ENCODE assay signal across 14 mouse cellular contexts in genomic region chr13:12293810-12294209, GRCm38 (mm10). TPM values are rescaled to one million over a fixed set of nuclear protein-coding genes. Genes with fewer than 3 reads are reported as not detected.
DNase-seq lines count a peak whose midpoint lies in the region; TF ChIP-seq lines count a peak whose summit lies in the region.
"Had no signal": no experiment of that assay in that cellular context is flagged by ENCODE, and none has a peak within 500 bp of the region (broad histone marks: within the 10 kb centered on the region; RNA-seq: fewer than 3 reads in every experiment).

No protein-coding gene starts in this region.

- no peak for TF ChIP-seq POLR2A in heart, adult 2 months (IDR thresholded peaks at IDR 0.05; ENCODE audit: insufficient read depth, low read depth, low read length)

- no peak overlapping the region for H3K4me3 ChIP-seq in heart, adult 2 months
- H3K4me3 ChIP-seq in limb, embryonic 10.5 days: no peak overlapping the region
- H3K4me3 ChIP-seq: kidney, embryonic 15.5 days; midbrain, embryonic 10.5 days had no signal

- TF ChIP-seq CTCF in heart, adult 2 months (IDR thresholded peaks at IDR 0.05): no peak

- H3K27ac ChIP-seq in heart, adult 2 months: peak overlapping the region; percentile 87
- H3K27ac ChIP-seq in limb, embryonic 10.5 days: no peak overlapping the region
- H3K27ac ChIP-seq: kidney, embryonic 15.5 days; liver, embryonic 14.5 days; midbrain, embryonic 10.5 days had no signal

- H3K4me1 ChIP-seq in heart, adult 2 months (ENCODE audit: control insufficient read depth, insufficient read depth, low read length): peaks cover 2% of the 10 kb centered on the region; the same call in 1 of the 2 replicates
- no peaks in the 10 kb centered on the region for H3K4me1 ChIP-seq in limb, embryonic 10.5 days
- H3K4me1 ChIP-seq: kidney, embryonic 15.5 days; midbrain, embryonic 10.5 days had no signal

- peak; percentile 65 for TF ChIP-seq EP300 in heart, adult 2 months (IDR thresholded peaks at IDR 0.05; ENCODE audit: insufficient read depth, low read depth, low read length)

- no peak overlapping the region for H3K9ac ChIP-seq in heart, adult 2 months (ENCODE audit: low read depth, low read length)
- H3K9ac ChIP-seq: kidney, embryonic 15.5 days; liver, embryonic 14.5 days had no signal

- no peaks in the 10 kb centered on the region for H3K9me3 ChIP-seq in limb, embryonic 10.5 days (replicated peaks)
- H3K9me3 ChIP-seq: kidney, embryonic 15.5 days; midbrain, embryonic 10.5 days had no signal

- no peaks in the 10 kb centered on the region for H3K27me3 ChIP-seq in heart, adult 2 months (ENCODE audit: control insufficient read depth, insufficient read depth, low read length)
- H3K27me3 ChIP-seq in limb, embryonic 10.5 days (ENCODE audit: low read depth, poor library complexity, severe bottlenecking): no peaks in the 10 kb centered on the region
- H3K27me3 ChIP-seq: kidney, embryonic 15.5 days had no signal

- intact Hi-C loops in heart, postnatal 25 days (cut with DNase I): no loop called here
- intact Hi-C loops in heart, adult 2 months (cut with DNase I): no loop called here
- intact Hi-C loops in heart, postnatal 10 days (cut with DNase I): no loop called here

- 56% methylated on average over 7 of the region's 7 CpGs for WGBS in heart, adult 2 months
- 88% methylated on average over 7 of the region's 7 CpGs for WGBS in limb, embryonic 10.5 days

- no peaks in the 10 kb centered on the region for H3K79me2 ChIP-seq in heart, adult 2 months (replicated peaks; ENCODE audit: control insufficient read depth, insufficient read depth, low read length)

- H3K36me3 ChIP-seq in heart, adult 2 months (ENCODE audit: control insufficient read depth, insufficient read depth, low read length): peaks cover 17% of the 10 kb centered on the region
- H3K36me3 ChIP-seq in limb, embryonic 10.5 days: no peaks in the 10 kb centered on the region
- H3K36me3 ChIP-seq: kidney, embryonic 15.5 days; midbrain, embryonic 10.5 days had no signal

- peak; percentile 95 for DNase-seq in heart, adult 11 months
- DNase-seq in heart, postnatal 25 days (ENCODE audit: low spot score): no peak
- peak; percentile 11 for DNase-seq in NIH3T3 (ENCODE audit: low read depth)
- peak; percentile 50 to 62 for DNase-seq in heart, adult 2 months
- peak; percentile 71 to 73 for DNase-seq in heart, postnatal 10 days
- no peak for DNase-seq in neural tube, embryonic 10.5 days (ENCODE audit: extremely low spot score, low spot score)
- DNase-seq in limb, embryonic 10.5 days (ENCODE audit: low spot score): no peak
- DNase-seq in kidney, postnatal 4 days: no peak
- DNase-seq: adrenal gland, postnatal 14 days; right cerebral cortex, postnatal 4 days had no signal

RNA-seq across cellular contexts. Expression of gene Mtr, which starts 35.9 kb away (rescaled TPM):
- total RNA-seq in heart, postnatal 25 days (2021): 10 to 100 TPM; 87.6 to 93.6 TPM
- total RNA-seq in heart, adult 2 months (2021): 100 to 1,000 TPM in 1 of 2 experiments, 10 to 100 TPM in 1; 88.1 to 103 TPM
- 42.2 and 129 TPM in 2 replicates for polyA plus RNA-seq in heart, adult 2 months (2012; rRNA removed)
- total RNA-seq in heart, postnatal 10 days (2021): 10 to 100 TPM; 36.7 to 38.6 TPM
- 19.2 and 26.7 TPM in 2 replicates for polyA plus RNA-seq in limb, embryonic 10.5 days (2016; fragmentation: Nextera tagmentation; extraction: Ambion mirVana)

RNA-seq across cellular contexts. Expression of gene Actn2, which starts 46.8 kb away (rescaled TPM):
- 1,000 to 10,000 TPM; 1,826 to 1,902 TPM for total RNA-seq in heart, postnatal 25 days (2021)
- total RNA-seq in heart, adult 2 months (2021): 1,000 to 10,000 TPM; 1,397 to 1,781 TPM
- 1,690 and 1,900 TPM in 2 replicates for polyA plus RNA-seq in heart, adult 2 months (2012; rRNA removed)
- total RNA-seq in heart, postnatal 10 days (2021): 1,000 to 10,000 TPM; 2,174 to 2,192 TPM
- 1.3 and 2.6 TPM in 2 replicates for polyA plus RNA-seq in limb, embryonic 10.5 days (2016; fragmentation: Nextera tagmentation; extraction: Ambion mirVana)
- total RNA-seq: common myeloid progenitor, adult 5-6 weeks had no signal

Comparison
In these comparisons a context has a peak if more than half of its experiments do, and no peak if none do; other contexts are left out.
1. DNase-seq: peak in heart, adult 11 months (single experiment), NIH3T3 (single experiment), heart, adult 2 months (2 of 2) and heart, postnatal 10 days (2 of 2); none in heart, postnatal 25 days (single experiment), neural tube, embryonic 10.5 days (single experiment), limb, embryonic 10.5 days (single experiment) and kidney, postnatal 4 days (0 of 2).